Mouse (Mus musculus) E14TG2a.4 (cell line): Measurements from ENCODE around the gene Barhl2.

ENCODE experiments used
- CTCF ChIP-seq: conservative IDR thresholded peaks from 2 replicates; pipeline ENCODE4 v1.5.1; 2014; ENCODE audit warnings: low read length
- NANOG ChIP-seq: IDR thresholded peaks from 2 replicates; pipeline ENCODE4 v1.6.1; 2014; ENCODE audit warnings: borderline replicate concordance, low read length, mixed read lengths
- POU5F1 ChIP-seq: IDR thresholded peaks from 2 replicates; pipeline ENCODE4 v1.6.1; 2014; ENCODE audit warnings: low read length, borderline replicate concordance

- TF ChIP-seq CTCF: no peak
- no peak for TF ChIP-seq NANOG
- TF ChIP-seq POU5F1: no peak
These were observed 42.2 kb downstream of the Barhl2 start for GRCm38 (mm10) chr5:106415734-106416133.
